Mouse (Mus musculus) ES-Bruce4 (cell line): ENCODE measurements at regions not wholly inside any gene's neighbourhood (a gene's known extent, or its start where the extent isn't known, plus 50 kb on each side); places are given as distances from the start of the nearest gene placed in this dataset.

Experiments
- CTCF ChIP-seq: IDR thresholded peaks from one replicate; pipeline ENCODE4 v1.8.1; 2011; ENCODE audit warnings: low read depth, low read length
- EP300 ChIP-seq: IDR thresholded peaks from 2 replicates; pipeline ENCODE4 v1.6.1; 2011; ENCODE audit warnings: low read depth, low read length; ENCODE audit not compliant: insufficient read depth
- POLR2A ChIP-seq: IDR thresholded peaks from one replicate; pipeline ENCODE4 v1.8.1; 2011; ENCODE audit warnings: low read length; ENCODE audit not compliant: insufficient read depth

GRCm38 (mm10) chr2:71670228-71670790 is 75.1 kb upstream of the Itga6 start:
- no peak for TF ChIP-seq CTCF
- no peak for TF ChIP-seq POLR2A
- TF ChIP-seq EP300, result no peak
